Mouse (Mus musculus): Measurements from ENCODE around the gene Sall1. TPM values are rescaled to one million over a fixed set of nuclear protein-coding genes. Genes with fewer than 3 reads are reported as not detected.

Sall1 gene
- polyA plus RNA-seq, 1 experiment from 2014 or later: 35.2 TPM

DNA sequence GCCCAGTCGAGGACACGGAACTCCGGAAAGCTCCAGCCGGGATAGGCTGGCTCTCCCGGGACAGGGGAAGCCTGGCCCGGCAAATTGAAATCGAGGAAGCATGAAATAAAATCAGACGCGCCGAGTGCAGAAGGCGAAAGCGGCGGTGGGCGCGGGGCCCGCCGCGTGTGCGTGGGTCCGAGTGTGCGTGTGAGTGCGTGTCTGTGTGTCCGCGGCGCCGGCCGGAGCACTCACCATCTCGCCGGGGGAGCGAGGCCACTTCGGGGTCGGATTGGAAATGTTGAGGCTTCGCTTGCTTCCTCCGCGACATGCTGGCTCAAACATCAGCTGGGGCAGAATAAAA lies 1.9 kb downstream of the Sall1 start:
- ATAC-seq (ENCODE audit: insufficient read depth, low FRiP score, low TSS enrichment) (no peak; the same call in 1 of the 2 replicates), DNase-seq (ENCODE audit: low spot score) (peak; percentile 71)
- Histone ChIP-seq H3K27ac (ENCODE audit: low read depth, low read length) (peak overlapping the region; percentile 99), H3K27me3 (ENCODE audit: control insufficient read depth, insufficient read depth, low read length) (peaks cover 4% of the 10 kb centered on the region; the same call in 1 of the 2 replicates), H3K4me3 (ENCODE audit: low read depth, low read length) (peak overlapping the region; percentile 86), H3K4me2 (ENCODE audit: low read depth) (peak overlapping the region; percentile 47), H3K4me1 (ENCODE audit: control insufficient read depth, insufficient read depth, low read length) (peaks cover 5% of the 10 kb centered on the region; the same call in 1 of the 2 replicates), H3K9me3 (ENCODE audit: control insufficient read depth, low read length) (no peaks in the 10 kb centered on the region), H3K9ac (ENCODE audit: low read length) (peak overlapping the region; percentile 99), H3K36me3 (ENCODE audit: control insufficient read depth, insufficient read depth, low read length) (no peaks in the 10 kb centered on the region)
- WGBS: 0% methylated on average over 35 of the region's 35 CpGs

DNA sequence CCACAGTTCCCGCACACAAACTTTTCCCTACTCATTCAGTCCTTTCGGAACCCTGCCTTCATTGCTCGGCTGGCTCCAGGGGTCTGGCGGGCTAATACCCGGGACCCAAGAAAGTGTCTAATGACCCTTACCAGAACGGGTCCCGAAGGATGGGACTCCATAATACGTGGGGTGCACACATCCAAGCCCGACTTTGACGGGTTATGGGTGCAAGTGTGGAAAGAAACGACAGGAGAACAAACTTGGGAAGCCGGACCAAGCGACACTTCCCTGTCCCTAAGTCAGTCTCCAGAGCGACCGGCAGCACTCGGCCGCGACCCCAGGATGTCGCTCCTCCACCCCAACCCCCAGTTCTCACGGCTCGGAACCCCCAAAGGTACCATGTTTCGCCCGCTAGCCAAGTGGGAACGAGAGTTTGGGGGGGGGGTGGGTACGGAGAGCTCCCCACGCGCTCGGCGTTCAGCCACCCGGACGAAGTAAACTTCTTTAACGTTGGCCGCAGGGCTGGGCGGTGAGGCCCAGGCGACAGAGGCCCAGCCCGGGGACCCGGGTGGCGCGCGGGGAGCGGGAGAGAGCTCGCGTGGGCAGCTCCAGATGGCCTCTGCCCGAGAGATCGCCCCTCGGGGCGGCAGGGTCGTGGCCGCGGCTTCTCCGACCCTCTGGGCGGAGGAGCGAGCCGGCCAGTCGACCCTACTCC lies 2.4 kb downstream of the Sall1 start:
- under 1% methylated on average over 55 of the region's 55 CpGs for whole genome bisulfite sequencing
- no peaks in the 10 kb centered on the region for H3K27me3 ChIP-seq (ENCODE audit: control insufficient read depth, insufficient read depth, low read length)
- peak overlapping the region; percentile 99 for H3K27ac ChIP-seq (ENCODE audit: low read depth, low read length)
- no peak for ATAC-seq (ENCODE audit: insufficient read depth, low FRiP score, low TSS enrichment)
- H3K4me2 ChIP-seq (ENCODE audit: low read depth): peak overlapping the region; percentile 47
- peak overlapping the region; percentile 86 for H3K4me3 ChIP-seq (ENCODE audit: low read depth, low read length)
- H3K9ac ChIP-seq (ENCODE audit: low read length): peak overlapping the region; percentile 99
- H3K4me1 ChIP-seq (ENCODE audit: control insufficient read depth, insufficient read depth, low read length): peaks cover 4% of the 10 kb centered on the region
- no peaks in the 10 kb centered on the region for H3K36me3 ChIP-seq (ENCODE audit: control insufficient read depth, insufficient read depth, low read length)
- peak; percentile 51 for DNase-seq (ENCODE audit: low spot score)
- no peaks in the 10 kb centered on the region for H3K9me3 ChIP-seq (ENCODE audit: control insufficient read depth, low read length)

DNA sequence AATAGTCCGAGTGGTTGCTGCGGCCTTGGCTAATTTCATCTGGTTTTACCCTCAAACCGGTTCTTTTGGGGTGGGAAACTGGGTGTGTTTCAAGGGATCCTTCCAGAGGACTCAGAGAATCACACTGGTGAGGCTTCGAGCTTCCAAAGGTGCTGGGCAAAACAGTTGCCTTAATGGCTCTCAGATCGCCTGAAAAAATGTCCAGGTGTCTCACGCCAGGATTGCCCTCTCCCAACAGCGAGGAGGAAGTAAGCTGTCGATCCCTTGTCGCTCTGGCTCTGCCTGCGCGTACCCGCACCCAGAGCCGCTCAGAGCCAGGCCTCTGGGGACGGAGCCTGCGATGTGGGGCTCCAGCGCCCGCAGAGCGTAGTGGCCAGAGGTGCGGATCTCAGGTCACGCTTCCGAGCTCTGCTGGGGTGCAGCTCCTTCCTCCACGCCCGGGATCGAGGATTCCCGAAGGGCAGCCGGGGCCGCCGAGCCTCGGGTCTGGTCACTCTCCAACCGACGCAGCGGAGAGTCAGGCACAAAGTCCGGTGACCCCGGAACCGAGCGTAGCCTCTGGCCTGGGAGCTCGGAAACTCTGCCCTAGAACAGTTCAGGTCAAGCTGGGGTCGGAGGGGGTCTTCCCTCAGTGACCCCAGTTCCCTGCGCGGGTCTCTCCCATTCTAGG lies 3.1 kb downstream of the Sall1 start:
- Histone ChIP-seq H3K4me3 (ENCODE audit: low read depth, low read length) (peak overlapping the region; percentile 86), H3K36me3 (ENCODE audit: control insufficient read depth, insufficient read depth, low read length) (no peaks in the 10 kb centered on the region), H3K9me3 (ENCODE audit: control insufficient read depth, low read length) (no peaks in the 10 kb centered on the region), H3K27me3 (ENCODE audit: control insufficient read depth, insufficient read depth, low read length) (no peaks in the 10 kb centered on the region), H3K4me2 (ENCODE audit: low read depth) (peak overlapping the region; percentile 47), H3K4me1 (ENCODE audit: control insufficient read depth, insufficient read depth, low read length) (peaks cover 6% of the 10 kb centered on the region), H3K9ac (ENCODE audit: low read length) (peak overlapping the region; percentile 99), H3K27ac (ENCODE audit: low read depth, low read length) (peak overlapping the region; percentile 99)
- WGBS: under 1% methylated on average over 40 of the region's 40 CpGs
- ATAC-seq (ENCODE audit: insufficient read depth, low FRiP score, low TSS enrichment) (no peak), DNase-seq (ENCODE audit: low spot score) (peak; percentile 56)

DNA sequence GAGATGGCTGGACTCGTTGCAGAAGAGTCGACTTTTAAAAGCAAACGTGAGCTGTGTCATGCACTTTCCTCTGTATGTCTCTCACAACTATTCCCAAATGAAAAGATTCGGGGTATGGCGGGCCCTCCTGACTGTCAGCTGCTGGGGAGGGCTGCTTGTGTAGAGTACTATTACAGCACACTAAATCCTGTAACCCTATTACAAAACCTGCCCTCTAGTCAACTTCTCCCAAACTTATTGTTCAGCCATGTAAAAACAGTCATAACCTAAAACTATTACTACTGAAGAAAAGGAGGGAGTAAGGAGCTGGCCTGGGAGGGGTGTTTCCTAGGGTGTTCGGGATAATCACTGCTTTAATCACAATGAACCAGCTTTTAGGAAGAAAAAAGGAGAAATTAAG lies 4.1 kb downstream of the Sall1 start:
- DNase-seq (ENCODE audit: low spot score): no peak
- ATAC-seq (ENCODE audit: insufficient read depth, low FRiP score, low TSS enrichment): no peak
- H3K4me3 ChIP-seq (ENCODE audit: low read depth, low read length): peak overlapping the region; percentile 86

DNA sequence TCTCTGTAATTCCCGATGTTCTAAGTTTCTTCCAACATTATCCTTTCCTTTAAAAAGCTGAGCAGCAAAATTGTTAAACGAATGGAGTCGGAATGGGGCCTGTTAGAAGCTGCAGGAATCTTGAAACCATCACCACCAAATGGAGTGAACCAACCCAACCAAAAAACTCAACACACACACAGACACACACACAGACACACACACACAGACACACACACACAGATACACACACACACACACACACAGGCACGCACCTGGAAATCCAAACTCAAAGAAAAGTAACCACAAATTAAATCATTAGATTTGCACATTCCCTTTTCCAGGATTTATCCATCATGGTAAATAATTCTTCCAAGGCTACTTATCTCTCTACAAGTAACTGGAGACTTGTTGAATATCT lies 5.0 kb downstream of the Sall1 start:
- Histone ChIP-seq H3K9me3 (ENCODE audit: control insufficient read depth, low read length) (no peaks in the 10 kb centered on the region), H3K27ac (ENCODE audit: low read depth, low read length) (no peak overlapping the region), H3K4me2 (ENCODE audit: low read depth) (peak overlapping the region; percentile 47), H3K9ac (ENCODE audit: low read length) (peak overlapping the region; percentile 44), H3K4me1 (ENCODE audit: control insufficient read depth, insufficient read depth, low read length) (peaks cover 3% of the 10 kb centered on the region), H3K27me3 (ENCODE audit: control insufficient read depth, insufficient read depth, low read length) (no peaks in the 10 kb centered on the region), H3K36me3 (ENCODE audit: control insufficient read depth, insufficient read depth, low read length) (no peaks in the 10 kb centered on the region), H3K4me3 (ENCODE audit: low read depth, low read length) (peak overlapping the region; percentile 86)
- DNase-seq (ENCODE audit: low spot score) (no peak), ATAC-seq (ENCODE audit: insufficient read depth, low FRiP score, low TSS enrichment) (no peak)
- WGBS: 23% methylated on average over 4 of the region's 4 CpGs

More for the DNA sequence above, 4.1 kb downstream of the Sall1 start:
- Histone ChIP-seq H3K9ac (ENCODE audit: low read length) (peak overlapping the region; percentile 99), H3K4me2 (ENCODE audit: low read depth) (peak overlapping the region; percentile 47), H3K9me3 (ENCODE audit: control insufficient read depth, low read length) (no peaks in the 10 kb centered on the region), H3K27ac (ENCODE audit: low read depth, low read length) (peak overlapping the region; percentile 55), H3K27me3 (ENCODE audit: control insufficient read depth, insufficient read depth, low read length) (no peaks in the 10 kb centered on the region), H3K4me1 (ENCODE audit: control insufficient read depth, insufficient read depth, low read length) (peaks cover 3% of the 10 kb centered on the region), H3K36me3 (ENCODE audit: control insufficient read depth, insufficient read depth, low read length) (no peaks in the 10 kb centered on the region)
- WGBS: 9% methylated on average over 6 of the region's 6 CpGs

DNA sequence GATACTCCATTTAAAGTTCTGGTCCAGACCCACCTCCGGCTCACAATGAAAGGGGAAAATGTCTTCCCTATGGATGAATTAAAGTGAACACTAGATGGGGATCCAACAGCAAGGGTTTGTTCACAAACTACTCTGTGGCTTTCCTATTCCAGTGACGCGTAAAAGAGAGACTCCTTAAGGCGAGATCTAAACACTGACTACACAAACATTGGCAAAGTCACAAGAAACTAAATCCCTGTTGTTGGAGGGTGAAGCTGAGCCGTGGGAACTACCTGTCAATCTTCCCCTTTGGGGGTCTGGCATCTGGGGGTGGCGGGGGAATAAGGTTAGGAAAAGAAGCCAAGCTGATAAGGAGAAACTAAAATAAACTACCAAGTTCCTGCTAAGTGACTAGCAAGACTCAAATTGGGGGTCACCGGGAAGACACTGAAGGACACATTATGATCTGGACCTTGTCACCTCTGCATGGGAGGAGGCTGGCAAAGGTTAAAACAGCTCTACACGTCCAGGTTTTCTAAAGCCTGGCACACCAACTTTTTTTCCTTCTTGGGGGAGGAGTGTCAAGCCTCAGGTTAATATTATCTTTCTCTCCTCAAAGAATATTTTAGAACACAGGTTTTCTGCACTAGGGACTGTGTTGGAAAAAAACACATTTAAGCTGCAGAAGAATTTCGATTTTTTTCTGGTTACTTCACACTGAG lies 6.3 kb downstream of the Sall1 start:
- peak overlapping the region; percentile 61 for H3K9ac ChIP-seq (ENCODE audit: low read length)
- peak overlapping the region; percentile 47 for H3K4me2 ChIP-seq (ENCODE audit: low read depth)
- H3K36me3 ChIP-seq (ENCODE audit: control insufficient read depth, insufficient read depth, low read length): peaks cover under 1% of the 10 kb centered on the region; the same call in 1 of the 2 replicates
- H3K4me3 ChIP-seq (ENCODE audit: low read depth, low read length): peak overlapping the region; percentile 86
- 5% methylated on average over 9 of the region's 9 CpGs for WGBS
- DNase-seq (ENCODE audit: low spot score): no peak
- no peaks in the 10 kb centered on the region for H3K27me3 ChIP-seq (ENCODE audit: control insufficient read depth, insufficient read depth, low read length)
- peak overlapping the region; percentile 28; the same call in 1 of the 2 replicates for H3K27ac ChIP-seq (ENCODE audit: low read depth, low read length)
- no peak for ATAC-seq (ENCODE audit: insufficient read depth, low FRiP score, low TSS enrichment)
- no peaks in the 10 kb centered on the region for H3K9me3 ChIP-seq (ENCODE audit: control insufficient read depth, low read length)
- peaks cover 6% of the 10 kb centered on the region for H3K4me1 ChIP-seq (ENCODE audit: control insufficient read depth, insufficient read depth, low read length)

DNA sequence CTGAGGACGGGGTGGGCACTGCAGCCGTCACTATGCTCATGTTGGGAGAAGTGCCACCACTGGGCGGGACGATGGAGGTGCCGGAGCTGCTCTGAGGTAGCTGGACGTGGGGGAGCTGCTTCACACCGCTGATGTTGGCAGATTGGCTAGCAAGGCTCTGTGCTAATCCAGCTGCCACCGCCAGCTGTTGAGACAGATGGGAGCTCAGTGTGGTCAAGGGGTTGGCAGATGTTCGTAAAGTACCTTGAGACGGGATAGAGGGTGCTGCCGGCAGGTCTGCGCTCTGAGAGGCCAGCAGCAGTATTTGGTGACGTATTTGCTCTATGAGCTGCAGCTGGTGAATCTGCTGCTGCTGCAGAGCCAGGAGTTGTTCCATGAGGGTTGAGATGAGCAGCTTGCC lies 11.6 kb downstream of the Sall1 start:
- Histone ChIP-seq H3K36me3 (ENCODE audit: control insufficient read depth, insufficient read depth, low read length) (peaks cover 26% of the 10 kb centered on the region), H3K4me1 (ENCODE audit: control insufficient read depth, insufficient read depth, low read length) (peaks cover 22% of the 10 kb centered on the region)

DNA sequence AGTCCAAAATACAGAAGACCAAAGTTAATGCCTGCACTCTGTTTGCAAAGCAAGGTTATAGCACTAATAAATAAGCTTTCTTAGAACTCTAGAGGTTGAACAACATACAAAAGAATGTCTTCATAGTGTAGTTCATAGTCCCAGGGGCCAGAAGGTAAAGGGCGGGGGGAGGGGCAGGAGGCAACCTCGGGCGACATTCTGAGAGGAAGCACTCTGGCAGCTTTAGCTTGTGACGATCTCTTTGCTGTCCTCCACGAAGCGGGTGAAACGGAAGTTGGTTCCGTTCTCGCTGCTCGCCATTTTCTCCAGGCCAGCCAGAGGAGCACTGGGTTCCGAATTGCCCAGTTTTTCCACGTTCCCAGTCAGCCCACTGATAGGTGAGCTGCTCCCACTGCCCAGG lies 15.8 kb downstream of the Sall1 start:
- Histone ChIP-seq H3K4me3 (ENCODE audit: low read depth, low read length) (no peak overlapping the region), H3K36me3 (ENCODE audit: control insufficient read depth, insufficient read depth, low read length) (peaks cover 26% of the 10 kb centered on the region), H3K4me2 (ENCODE audit: low read depth) (no peak overlapping the region), H3K4me1 (ENCODE audit: control insufficient read depth, insufficient read depth, low read length) (peaks cover 29% of the 10 kb centered on the region), H3K27me3 (ENCODE audit: control insufficient read depth, insufficient read depth, low read length) (no peaks in the 10 kb centered on the region), H3K9me3 (ENCODE audit: control insufficient read depth, low read length) (no peaks in the 10 kb centered on the region), H3K27ac (ENCODE audit: low read depth, low read length) (no peak overlapping the region), H3K9ac (ENCODE audit: low read length) (no peak overlapping the region)
- DNase-seq (ENCODE audit: low spot score): no peak
- ATAC-seq (ENCODE audit: insufficient read depth, low FRiP score, low TSS enrichment): no peak
- WGBS: 57% methylated on average over 12 of the region's 12 CpGs

More for the DNA sequence above, 11.6 kb downstream of the Sall1 start:
- no peaks in the 10 kb centered on the region for H3K27me3 ChIP-seq (ENCODE audit: control insufficient read depth, insufficient read depth, low read length)
- 79% methylated on average over 13 of the region's 13 CpGs for WGBS
- H3K9ac ChIP-seq (ENCODE audit: low read length): no peak overlapping the region
- DNase-seq (ENCODE audit: low spot score) (no peak), ATAC-seq (ENCODE audit: insufficient read depth, low FRiP score, low TSS enrichment) (no peak)
- no peak overlapping the region for H3K27ac ChIP-seq (ENCODE audit: low read depth, low read length)
- H3K4me3 ChIP-seq (ENCODE audit: low read depth, low read length): no peak overlapping the region
- H3K4me2 ChIP-seq (ENCODE audit: low read depth): no peak overlapping the region
- H3K9me3 ChIP-seq (ENCODE audit: control insufficient read depth, low read length): no peaks in the 10 kb centered on the region
